Mouse (Mus musculus) kidney, postnatal 10 days (tissue): Measurements from ENCODE around the gene Noxo1.
"Not testable (repeated sequence)": the region's sequence is repeated elsewhere in the genome, so short reads cannot be mapped to it uniquely, and the experiment has no call there.

Experiments
- DNase-seq: peaks from one replicate; pipeline ENCODE4 v3.0.0; 2021; ENCODE audit warnings: mixed read lengths

The Noxo1 gene

DNA sequence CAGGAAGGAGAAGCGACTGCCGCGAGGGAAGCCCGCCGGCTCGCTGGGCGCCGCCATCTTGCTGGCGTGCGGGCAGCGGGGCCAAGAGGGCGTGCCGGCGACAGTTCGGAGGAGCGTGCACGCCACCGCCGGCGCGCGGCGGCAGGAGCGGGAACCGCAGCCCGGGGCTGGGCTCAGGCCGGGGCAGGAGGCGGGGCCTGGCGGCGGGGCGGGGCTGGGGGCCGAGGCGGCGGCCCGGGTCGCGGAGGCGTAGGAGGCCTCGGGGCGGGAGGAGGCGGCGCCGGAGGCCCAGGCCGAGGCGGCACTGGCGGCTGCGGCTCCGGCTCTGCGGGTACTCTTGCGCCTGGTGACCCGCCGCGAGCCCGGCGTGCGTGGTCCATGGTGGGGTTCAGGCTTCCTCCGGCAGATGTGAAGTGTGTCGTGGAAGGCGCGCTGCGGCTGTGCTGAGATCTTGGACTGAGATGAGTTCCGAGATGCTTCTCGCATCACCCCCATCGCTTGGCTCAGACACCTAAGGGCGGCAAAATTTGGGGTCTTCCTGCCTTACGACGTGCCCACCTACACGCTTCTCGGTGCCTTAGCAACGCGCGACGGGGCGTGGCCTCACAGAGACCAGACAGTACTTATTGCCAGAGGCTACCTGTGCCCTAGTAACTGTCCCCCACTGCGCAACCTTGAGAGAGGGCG, at the start of gene Noxo1, which contains the start of gene Gfer:
Gene Noxo1, plus strand, starts transcription at position 224 of the 687 bp plus-strand sequence.
Gene Gfer, minus strand, starts transcription at position 146 of the 687 bp plus-strand sequence.
- DNase-seq, result peak; percentile 95

DNA sequence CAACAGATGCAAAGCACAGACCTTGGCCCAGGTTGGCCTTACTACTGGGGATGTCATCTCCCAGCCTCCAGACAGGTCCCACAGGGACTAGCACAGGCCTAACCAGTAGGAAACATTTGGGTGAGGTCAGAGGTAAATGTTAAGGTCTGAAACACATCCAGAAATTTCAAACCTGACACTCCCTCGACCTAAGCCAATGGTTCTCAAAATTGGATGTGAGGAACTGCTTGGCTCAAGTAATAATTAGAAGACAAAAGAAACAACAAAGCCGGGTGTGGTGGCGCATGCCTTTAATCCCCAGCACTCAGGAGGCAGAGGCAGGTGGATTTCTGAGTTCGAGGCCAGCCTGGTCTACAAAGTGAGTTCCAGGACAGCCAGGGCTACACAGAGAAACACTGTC, 49.7 kb upstream of the Noxo1 start:
- no peak for DNase-seq

DNA sequence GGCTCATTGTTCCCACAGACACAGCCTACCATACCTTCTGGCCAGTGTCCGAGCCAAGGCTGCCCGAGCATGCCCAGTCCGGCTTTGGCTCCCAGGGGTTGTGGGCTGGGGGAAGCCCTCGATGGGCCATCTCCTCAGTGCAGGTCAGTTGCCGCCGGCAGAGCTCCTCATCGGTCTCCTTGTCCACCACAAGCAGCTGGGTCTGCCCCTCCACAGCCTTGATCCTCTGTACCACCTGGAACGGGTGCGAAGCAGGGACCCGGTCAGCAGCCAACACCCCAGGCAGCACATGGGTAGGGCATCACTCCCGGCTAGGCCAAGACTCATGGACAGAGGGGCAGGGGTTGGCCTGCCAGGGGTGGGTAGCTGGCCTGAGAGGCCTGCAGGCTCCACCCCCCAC, 48.5 kb upstream of the Noxo1 start:
- DNase-seq, result peak; percentile 35

DNA sequence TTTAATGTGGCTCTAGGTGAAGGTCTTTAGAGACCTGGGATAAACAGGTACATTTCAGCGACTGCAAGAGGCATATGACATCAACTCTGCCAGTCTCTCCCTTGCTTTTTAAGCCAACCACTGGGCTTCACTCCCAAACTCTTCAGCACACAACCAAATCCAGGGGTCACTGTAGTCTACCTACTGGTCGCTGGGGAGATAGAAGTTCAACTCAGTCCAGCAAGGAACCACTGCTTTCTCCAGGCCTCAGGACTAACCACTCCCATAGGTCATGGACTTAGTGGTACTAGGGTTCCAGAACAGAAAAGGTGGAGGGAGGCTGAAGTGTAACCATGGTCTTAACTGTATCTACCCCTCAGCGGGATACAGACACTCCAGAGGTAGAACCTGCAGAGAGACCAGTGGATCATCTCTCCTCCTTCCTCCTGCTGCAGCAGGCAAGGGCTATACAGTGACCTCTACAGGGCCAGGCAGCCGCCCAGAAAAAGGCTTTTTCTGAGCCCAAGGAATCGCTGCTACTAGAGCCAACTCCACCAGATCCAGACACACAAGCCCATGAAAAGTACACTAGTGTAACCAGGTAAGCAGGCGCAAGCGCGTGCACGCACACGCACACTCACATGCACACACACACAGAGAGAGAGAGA, 47.2 kb upstream of the Noxo1 start:
- peak; percentile 43 for DNase-seq

GRCm38 (mm10) chr17:24649581-24650069, 46.4 kb upstream of the Noxo1 start:
- peak; percentile 82 for DNase-seq

DNA sequence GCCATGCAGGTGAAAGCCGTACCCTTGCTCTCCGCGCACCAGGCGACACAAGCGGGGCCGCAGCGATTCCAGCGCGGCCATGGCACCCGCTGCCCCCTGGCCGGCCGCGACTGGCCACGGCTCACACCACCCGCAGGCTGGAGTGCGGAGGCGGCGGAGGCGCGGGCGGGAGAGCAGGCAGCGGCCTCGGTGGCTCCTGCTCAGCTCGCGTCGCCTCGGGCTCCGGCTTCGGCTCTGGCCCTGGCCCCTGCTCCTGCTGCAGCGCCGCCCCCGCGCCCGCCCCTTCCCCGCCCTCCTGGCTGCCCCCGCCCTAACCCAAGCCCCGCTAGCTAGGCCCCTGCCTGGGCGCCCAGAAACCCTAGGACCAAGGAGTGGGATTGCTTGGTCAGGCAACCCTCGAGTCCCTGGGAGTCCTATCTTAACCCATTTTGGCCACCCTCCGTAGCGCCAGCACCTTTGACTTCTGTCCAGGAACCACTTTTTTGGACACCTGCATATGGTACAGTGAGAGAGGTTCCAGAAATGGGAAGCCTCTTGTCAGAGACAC, 45.9 kb upstream of the Noxo1 start, which contains the start of gene Slc9a3r2:
Gene Slc9a3r2, minus strand, starts transcription at position 258 of the 547 bp plus-strand sequence.
- peak; percentile 87 for DNase-seq

- DNase-seq, result no peak
These were observed 45.3 kb upstream of the Noxo1 start for GRCm38 (mm10) chr17:24650766-24651165.

DNA sequence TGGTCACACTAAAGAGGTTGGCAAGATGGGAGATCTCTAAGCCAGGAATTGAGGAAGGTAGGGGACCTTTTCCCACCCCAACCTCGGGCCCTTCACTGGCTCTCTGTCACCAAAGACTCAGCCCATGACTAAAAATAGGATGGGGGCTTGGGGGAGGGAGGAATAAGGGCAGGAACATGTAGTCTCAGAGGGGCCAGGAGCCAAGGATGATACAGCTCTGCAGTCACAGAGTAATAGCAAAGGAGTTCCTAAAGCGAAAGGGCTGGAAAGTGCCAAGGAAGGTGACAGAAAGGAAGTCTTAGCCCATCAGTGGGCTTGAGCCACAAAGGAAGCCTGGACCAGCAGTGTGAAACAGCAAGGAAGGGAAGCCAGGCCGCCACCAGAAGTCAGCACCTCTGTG, 44.2 kb upstream of the Noxo1 start:
- DNase-seq, result no peak

GRCm38 (mm10) chr17:24653967-24654710, 41.9 kb upstream of the Noxo1 start:
- peak; percentile 91 for DNase-seq

DNA sequence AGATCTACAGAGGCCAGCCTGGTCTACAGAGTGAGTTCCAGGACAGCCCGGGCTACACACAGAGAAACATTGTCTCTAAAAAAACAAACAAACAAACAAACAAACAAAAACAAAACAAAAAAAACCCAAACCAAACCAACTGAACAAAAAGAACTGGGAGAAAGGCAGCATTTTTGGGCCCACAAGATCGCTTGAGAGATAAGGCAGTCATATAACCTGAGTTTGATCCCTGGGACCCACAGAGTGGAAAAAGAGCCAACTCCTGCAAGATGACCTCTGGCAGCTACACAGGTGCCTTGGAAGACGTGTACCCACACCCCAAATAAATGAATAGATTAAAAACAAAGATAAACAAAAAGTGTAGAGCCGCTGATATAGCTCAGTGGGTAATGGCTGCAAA, 41.1 kb upstream of the Noxo1 start:
- DNase-seq, result no peak

- DNase-seq, result peak; percentile 48
These were observed 37.8 kb upstream of the Noxo1 start, which contains the start of gene Npw for GRCm38 (mm10) chr17:24658017-24658758. Gene Npw, minus strand, starts transcription at chr17:24658457.

DNA sequence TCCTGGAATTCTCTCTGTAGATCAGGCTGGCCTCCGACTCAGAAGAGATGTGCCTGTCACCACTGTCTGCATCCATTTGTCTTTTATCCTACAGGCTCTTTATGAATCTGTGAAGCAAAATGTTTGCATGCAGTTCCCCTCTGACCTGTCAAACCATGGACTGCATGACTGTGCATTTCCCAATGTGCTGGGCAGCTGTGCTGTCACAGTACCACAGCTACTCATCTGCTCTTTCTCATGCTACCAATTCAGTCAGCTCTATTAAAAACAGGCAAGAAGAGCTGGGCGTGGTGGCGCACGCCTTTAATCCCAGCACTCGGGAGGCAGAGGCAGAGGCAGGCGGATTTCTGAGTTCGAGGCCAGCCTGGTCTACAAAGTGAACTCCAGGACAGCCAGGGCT, 29.0 kb upstream of the Noxo1 start:
- not testable (repeated sequence) for DNase-seq

DNA sequence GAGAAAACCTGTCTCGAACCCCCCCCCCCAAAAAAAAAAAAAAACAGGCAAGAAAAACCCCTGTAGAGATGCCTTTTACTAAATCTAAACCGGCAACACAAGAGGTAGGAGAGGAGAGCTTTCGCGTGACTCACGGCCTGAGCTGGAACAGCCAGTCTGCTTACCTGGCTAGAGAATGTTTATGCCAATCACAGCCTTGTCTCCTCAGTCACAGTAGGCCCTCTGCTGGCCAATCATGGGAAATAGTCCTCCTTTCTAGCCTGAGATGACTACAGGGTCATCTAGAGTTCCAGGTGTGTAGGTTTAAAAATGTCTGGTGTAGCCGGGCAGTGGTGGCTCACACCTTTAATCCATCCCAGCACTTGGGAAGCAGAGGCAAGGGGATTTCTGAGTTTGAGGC, 28.6 kb upstream of the Noxo1 start:
- peak; percentile 80 for DNase-seq

DNA sequence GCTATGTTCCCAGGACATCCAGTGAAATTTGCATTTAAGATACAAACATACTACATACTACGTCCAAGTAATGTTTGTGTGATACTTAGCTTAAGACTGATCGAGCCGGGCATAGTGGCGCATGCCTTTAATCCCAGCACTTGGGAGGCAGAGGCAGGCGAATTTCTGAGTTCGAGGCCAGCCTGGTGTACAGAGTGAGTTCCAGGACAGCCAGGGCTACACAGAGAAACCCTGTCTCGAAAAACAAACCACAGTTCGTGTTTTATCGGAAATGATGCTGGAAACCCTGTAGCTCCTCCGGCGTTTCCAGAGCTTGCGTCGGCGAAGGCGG, 26.9 kb upstream of the Noxo1 start:
- DNase-seq, result not testable (repeated sequence)

DNA sequence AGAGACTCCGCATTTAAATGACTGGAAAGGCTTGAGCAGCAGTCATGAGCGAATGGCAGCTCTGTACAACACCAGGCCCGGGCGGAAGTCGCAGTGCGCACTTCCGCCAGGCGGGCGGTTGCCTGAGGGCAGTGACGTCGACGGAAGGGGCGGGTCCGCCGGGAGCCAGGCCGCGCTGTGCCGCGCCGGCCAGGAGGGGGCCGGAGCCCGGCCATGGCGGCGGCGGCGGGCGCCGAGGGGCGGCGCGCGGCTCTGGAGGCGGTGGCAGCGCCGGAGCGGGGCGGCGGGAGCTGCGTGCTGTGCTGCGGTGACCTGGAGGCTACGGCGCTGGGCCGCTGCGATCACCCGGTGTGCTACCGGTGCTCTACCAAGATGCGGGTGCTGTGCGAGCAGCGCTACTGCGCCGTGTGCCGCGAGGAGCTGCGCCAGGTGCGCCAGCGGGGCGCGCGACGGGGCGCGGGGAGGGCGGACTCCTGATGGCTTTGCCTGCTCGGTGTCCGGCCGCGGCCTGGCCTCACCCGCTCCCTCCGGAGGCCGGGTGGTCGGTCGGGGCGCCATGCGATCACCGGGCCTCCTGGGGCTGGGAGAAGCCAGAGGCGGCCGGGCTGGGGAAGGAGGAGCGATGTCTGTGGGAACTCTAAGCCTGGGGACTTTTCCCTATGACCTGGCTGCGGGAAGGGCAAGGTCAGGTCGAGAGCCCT, 26.3 kb upstream of the Noxo1 start, which contains the start of gene Zfp598:
Gene Zfp598, plus strand, starts transcription at position 143 of the 701 bp plus-strand sequence.
- DNase-seq, result peak; percentile 98

GRCm38 (mm10) chr17:24670246-24670844, 25.7 kb upstream of the Noxo1 start:
- DNase-seq, result no peak

DNA sequence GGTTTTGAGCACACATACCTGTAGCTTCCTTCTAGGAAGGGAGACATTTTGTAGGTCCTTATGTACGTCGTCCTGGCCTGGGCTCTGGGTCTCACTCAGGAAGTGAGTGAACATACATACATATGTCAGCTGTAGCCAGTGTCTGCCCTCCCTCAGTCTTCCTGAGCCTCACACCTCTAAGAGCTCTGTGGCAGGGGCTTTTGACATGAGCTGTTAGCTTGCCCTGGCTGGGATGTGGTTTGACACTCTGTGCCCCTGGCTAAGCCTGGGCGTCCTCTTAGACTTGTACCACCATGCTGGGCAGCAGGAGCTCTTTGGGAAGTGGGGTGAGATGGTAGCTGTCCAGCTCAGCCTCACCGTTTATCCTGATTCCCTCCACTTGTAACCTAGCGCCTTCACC, 24.7 kb upstream of the Noxo1 start:
- no peak for DNase-seq

DNA sequence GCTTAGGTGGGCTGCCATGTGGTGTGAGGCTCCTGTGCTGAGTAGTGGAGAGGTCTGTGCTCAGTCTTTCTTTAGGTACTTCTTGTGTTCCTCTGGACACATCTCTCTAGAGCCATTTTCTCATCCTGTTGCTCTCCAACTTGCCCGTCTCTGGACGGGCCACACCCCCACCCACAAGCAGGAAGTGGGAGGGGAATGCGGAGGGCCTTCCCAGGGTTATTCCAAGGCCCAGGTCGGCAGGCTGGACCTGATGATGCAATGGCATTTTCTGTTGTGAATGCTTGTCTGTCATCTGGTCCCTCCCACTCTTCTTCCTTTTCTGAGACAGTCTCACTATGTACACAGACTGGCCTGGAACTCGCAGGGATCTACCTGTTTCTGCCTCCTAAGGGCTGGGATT, 23.9 kb upstream of the Noxo1 start:
- peak; percentile 68 for DNase-seq

GRCm38 (mm10) chr17:24674277-24674676, 21.8 kb upstream of the Noxo1 start:
- no peak for DNase-seq

DNA sequence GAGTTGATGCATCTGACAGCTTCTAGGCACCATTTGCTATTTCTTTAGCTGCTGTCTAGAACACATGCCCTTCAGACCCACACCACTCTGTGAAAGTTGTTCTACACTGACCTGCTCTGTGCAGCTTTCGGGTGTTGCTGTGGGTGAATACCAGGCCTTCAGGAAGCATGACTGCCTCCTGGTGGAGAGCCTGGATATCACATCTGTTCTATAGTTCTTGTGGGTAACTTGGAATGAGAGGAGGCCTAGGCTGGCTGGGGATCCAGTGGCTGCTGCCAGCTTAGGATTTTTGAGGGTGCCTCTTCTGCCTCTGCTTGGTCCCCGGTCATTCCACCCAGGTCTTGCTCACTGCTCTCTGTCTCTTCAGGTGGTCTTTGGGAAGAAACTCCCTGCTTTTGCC, 19.8 kb upstream of the Noxo1 start:
- peak; percentile 82 for DNase-seq

DNA sequence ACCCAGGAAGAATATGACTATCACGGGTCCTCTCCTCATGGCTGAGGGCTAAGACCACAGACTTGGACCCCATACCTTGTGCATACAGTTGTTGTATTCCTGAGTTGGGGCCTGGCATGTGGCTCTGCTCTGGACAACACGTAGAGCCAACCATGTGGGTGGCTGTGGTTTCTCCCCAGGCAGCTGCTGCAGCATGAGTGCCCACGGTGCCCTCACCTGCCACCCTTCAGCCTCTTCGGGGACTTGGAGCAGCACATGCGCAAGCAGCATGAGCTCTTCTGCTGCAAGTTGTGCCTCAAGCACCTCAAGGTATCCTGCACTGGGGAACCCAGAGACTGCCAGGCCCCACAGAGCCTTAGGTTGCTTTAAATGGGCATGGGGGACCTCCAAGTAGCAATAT, 19.2 kb upstream of the Noxo1 start:
- no peak for DNase-seq
